Mouse (Mus musculus) stomach, embryonic 16.5 days (tissue): ENCODE measurements around the gene Stard9. TPM values are rescaled to one million over a fixed set of nuclear protein-coding genes. Genes with fewer than 3 reads are reported as not detected.
A peak's percentile ranks its signal among the peaks of the same experiment; 100 is the strongest.

Experiments
- ATAC-seq: fragments of 200-750 bp; cut with Nextera tagmentation; 2 replicates; pipeline ENCODE4 v1.8.0; 2017; ENCODE audit warnings: moderate number of reproducible peaks, moderate TSS enrichment; ENCODE audit not compliant: insufficient read depth, low FRiP score
- H3K27ac ChIP-seq: fragments of 300-500 bp; sonication (generic); 2 replicates; pipeline ENCODE4 v1.5.1; 2014; ENCODE audit warnings: low read length
- H3K27me3 ChIP-seq: fragments of 300-500 bp; sonication (generic); 2 replicates; pipeline ENCODE4 v1.6.1; 2014; ENCODE audit warnings: low read length, control low read depth, mixed read lengths; ENCODE audit not compliant: control insufficient read depth, insufficient read depth
- H3K36me3 ChIP-seq: fragments of 300-500 bp; sonication (generic); 2 replicates; pipeline ENCODE4 v1.6.1; 2014; ENCODE audit warnings: low read length; ENCODE audit not compliant: control insufficient read depth, insufficient read depth
- H3K4me1 ChIP-seq: fragments of 300-500 bp; sonication (generic); 2 replicates; pipeline ENCODE4 v1.6.1; 2014; ENCODE audit warnings: low read length, control low read depth, mixed read lengths; ENCODE audit not compliant: control insufficient read depth, insufficient read depth
- H3K4me2 ChIP-seq: fragments of 300-500 bp; sonication (generic); 2 replicates; pipeline ENCODE4 v1.6.1; 2014; ENCODE audit warnings: low read depth, low read length, mixed read lengths
- H3K4me3 ChIP-seq: fragments of 300-500 bp; sonication (generic); replicated peaks from 2 replicates; pipeline ENCODE4 v1.5.1; 2014; ENCODE audit warnings: mild to moderate bottlenecking, low read length
- H3K9ac ChIP-seq: fragments of 300-500 bp; sonication (generic); 2 replicates; pipeline ENCODE4 v1.6.1; 2014; ENCODE audit warnings: low read length
- H3K9me3 ChIP-seq: fragments of 300-500 bp; sonication (generic); replicated peaks from 2 replicates; pipeline ENCODE4 v1.6.1; 2016; ENCODE audit warnings: low read length, control low read depth; ENCODE audit not compliant: control insufficient read depth
- WGBS: fragments of 180-500 bp; shearing (Covaris S2); extraction: QIAGEN DNeasy Blood & Tissue Kit; methylation state at CpG from one replicate; pipeline ENCODE4 v1.1.7; 2014; 5-methylcytosine and 5-hydroxymethylcytosine counted together
- polyA plus RNA-seq: library from polyadenylated mRNA; unstranded; fragments of >200 nt; fragmentation: Nextera tagmentation; extraction: Ambion mirVana; gene quantifications from 2 replicates; pipeline ENCODE4 v1.2.1, GENCODE M21; 2015

The Stard9 gene
- polyA plus RNA-seq, result 5.2 and 5.7 TPM in 2 replicates

DNA sequence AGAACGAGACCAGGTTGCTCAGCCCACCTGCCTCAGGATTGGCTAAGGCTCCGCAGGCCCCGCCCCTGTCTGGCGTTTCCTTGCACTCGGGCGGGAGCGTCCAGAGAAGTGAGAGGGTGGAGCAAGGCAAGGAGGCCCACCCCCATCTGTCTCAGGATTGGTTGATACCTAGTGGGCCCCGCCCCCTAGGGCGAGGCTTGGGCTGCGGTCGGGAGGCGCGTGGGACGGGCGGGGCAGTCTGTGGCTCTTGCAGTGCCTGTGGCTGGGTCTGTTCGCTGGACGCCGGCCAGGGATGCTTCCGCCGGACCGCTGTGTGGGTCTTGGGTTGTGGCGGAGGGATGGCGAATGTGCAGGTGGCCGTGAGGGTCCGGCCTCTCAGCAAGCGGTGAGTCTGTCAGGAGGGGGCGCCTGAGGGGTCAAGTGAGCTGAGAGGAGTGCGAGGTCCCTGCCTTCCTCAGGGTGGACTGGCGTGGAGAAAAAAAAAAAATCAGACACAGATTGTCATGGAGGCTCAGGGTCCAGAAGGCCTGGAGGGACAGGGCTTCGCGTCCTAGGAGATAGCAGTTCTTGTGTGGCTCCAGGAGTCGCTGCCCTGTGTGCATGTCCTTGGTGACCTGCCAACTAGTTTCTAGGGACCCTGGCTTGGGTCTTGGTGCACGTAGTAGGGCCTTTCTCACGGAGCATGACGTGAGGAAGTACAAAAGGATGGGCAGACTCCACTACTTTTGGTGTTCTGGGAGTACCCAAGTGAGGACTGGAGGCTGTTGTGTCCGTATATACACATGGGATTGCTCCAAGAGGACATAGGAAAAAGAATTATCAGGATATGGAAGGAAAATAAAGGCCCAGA, at the start of gene Stard9:
Gene Stard9, plus strand, starts transcription at position 236 of the 850 bp plus-strand sequence.
- 1% methylated on average over 36 of the region's 36 CpGs for WGBS
- peak; percentile 100 for ATAC-seq
- peak within 1 kb of the TSS; percentile 56 for H3K4me3 ChIP-seq
- H3K4me2 ChIP-seq, result peak within 1 kb of the TSS; percentile 56
- peaks cover 7% of the 10 kb centered on the region; the same call in 1 of the 2 replicates for H3K4me1 ChIP-seq
- no peaks in the 10 kb centered on the region for H3K27me3 ChIP-seq
- H3K9ac ChIP-seq, result peak within 1 kb of the TSS; percentile 69
- H3K9me3 ChIP-seq, result no peaks in the 10 kb centered on the region
- peak within 1 kb of the TSS; percentile 8; the same call in 1 of the 2 replicates for H3K27ac ChIP-seq
- H3K36me3 ChIP-seq, result no peaks in the 10 kb centered on the region

DNA sequence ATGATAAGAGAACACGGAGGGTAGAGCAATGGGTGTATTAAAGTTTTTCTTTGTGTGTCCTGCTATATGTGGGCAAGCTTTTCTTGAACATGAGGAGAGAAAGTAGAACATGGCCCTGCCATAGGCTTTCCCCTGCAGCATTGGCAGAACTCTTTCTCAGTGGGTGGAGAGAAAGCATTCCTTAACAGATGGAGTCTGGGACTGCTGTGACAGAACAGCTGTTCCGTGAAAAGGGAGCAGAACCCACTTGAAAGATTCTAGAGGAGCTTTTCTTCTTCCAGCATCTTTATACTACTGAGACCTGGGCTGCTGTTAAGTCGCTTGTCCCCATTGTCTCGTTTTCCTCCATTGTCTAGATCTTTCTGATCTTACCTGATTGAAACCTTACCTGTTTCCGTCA, 39.2 kb upstream of the Stard9 start:
- 76% methylated on average over 5 of the region's 5 CpGs for WGBS

DNA sequence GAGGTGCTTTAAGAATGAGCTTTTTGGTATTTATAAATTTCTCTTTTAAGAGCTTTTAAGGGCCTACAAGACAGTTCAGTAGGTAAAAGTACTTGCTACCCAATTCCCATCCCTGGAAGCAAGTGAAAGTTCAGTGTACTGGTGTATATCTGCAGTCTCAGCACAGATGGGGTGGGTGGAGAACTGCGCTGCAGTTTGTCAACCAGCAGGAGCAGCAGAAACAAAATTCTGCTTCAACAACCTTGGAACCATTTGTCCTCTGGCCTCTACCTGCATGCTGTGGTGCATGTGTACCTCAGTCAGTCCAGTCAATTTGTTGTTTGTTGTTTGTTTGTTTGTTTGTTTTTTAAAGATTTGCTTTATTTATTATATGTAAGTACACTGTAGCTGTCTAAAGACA, 36.7 kb upstream of the Stard9 start:
- Histone ChIP-seq H3K4me2 (no peak overlapping the region), H3K27me3 (no peaks in the 10 kb centered on the region), H3K9ac (no peak overlapping the region), H3K4me3 (no peak overlapping the region), H3K27ac (no peak overlapping the region), H3K9me3 (no peaks in the 10 kb centered on the region), H3K4me1 (no peaks in the 10 kb centered on the region), H3K36me3 (peaks cover 10% of the 10 kb centered on the region; the same call in 1 of the 2 replicates)
- 97% methylated on average over 1 of the region's 1 CpGs for WGBS
- no peak for ATAC-seq

More for the DNA sequence above, 39.2 kb upstream of the Stard9 start:
- H3K4me1 ChIP-seq, result no peaks in the 10 kb centered on the region
- no peak for ATAC-seq
- no peaks in the 10 kb centered on the region for H3K27me3 ChIP-seq
- H3K36me3 ChIP-seq, result peaks cover 13% of the 10 kb centered on the region
- no peak overlapping the region for H3K27ac ChIP-seq
- no peak overlapping the region for H3K4me2 ChIP-seq
- H3K9ac ChIP-seq, result no peak overlapping the region
- no peak overlapping the region for H3K4me3 ChIP-seq
- H3K9me3 ChIP-seq, result no peaks in the 10 kb centered on the region

DNA sequence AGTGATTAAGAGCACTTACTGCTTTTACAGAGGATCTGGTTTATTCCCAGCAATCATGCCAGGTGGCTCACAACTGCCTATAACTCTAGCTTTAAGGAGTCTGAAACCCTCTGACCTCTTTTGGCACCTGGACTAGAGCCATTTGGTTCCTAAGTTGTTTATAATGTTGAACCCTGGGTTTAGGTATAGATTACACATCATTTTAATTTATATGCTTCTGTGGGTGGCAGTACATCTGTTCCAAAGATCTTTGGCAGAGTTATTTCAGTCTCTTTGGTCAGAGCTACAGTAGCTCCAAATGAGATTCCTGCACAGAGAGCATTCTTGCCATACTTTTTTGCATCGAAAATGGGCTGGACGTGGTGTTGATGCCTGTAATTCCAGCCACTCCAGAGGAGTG, 31.2 kb upstream of the Stard9 start:
- H3K9me3 ChIP-seq, result no peaks in the 10 kb centered on the region
- ATAC-seq, result no peak
- H3K27me3 ChIP-seq, result no peaks in the 10 kb centered on the region
- H3K4me1 ChIP-seq, result no peaks in the 10 kb centered on the region
- 79% methylated on average over 2 of the region's 2 CpGs for WGBS
- no peak overlapping the region for H3K27ac ChIP-seq
- H3K36me3 ChIP-seq, result peaks cover 17% of the 10 kb centered on the region
- H3K4me2 ChIP-seq, result no peak overlapping the region
- no peak overlapping the region for H3K9ac ChIP-seq
- H3K4me3 ChIP-seq, result no peak overlapping the region

DNA sequence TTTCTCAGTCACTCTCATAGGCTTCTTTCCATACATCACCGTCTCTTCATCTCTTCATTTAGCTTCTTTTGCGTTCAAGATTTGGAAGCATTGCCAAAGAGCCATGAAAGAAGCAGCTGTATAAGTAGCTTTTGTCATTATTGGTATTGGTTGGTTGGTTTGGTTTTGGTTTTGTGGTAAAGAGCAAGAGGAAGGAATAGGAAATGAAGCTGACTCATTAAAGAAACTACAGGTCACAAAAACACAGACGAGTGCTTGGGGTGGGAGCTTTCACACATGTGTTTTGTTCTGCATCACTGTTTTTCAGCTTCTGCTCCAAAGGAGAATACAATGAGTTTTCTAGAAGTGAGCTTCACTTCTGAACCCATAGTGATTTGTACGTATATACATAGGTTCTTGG, 29.4 kb upstream of the Stard9 start:
- Histone ChIP-seq H3K27ac (no peak overlapping the region), H3K9ac (no peak overlapping the region), H3K27me3 (no peaks in the 10 kb centered on the region), H3K36me3 (peaks cover 17% of the 10 kb centered on the region), H3K4me2 (no peak overlapping the region), H3K4me3 (no peak overlapping the region), H3K4me1 (no peaks in the 10 kb centered on the region), H3K9me3 (no peaks in the 10 kb centered on the region)
- ATAC-seq, result no peak
- 90% methylated on average over 4 of the region's 4 CpGs for WGBS

DNA sequence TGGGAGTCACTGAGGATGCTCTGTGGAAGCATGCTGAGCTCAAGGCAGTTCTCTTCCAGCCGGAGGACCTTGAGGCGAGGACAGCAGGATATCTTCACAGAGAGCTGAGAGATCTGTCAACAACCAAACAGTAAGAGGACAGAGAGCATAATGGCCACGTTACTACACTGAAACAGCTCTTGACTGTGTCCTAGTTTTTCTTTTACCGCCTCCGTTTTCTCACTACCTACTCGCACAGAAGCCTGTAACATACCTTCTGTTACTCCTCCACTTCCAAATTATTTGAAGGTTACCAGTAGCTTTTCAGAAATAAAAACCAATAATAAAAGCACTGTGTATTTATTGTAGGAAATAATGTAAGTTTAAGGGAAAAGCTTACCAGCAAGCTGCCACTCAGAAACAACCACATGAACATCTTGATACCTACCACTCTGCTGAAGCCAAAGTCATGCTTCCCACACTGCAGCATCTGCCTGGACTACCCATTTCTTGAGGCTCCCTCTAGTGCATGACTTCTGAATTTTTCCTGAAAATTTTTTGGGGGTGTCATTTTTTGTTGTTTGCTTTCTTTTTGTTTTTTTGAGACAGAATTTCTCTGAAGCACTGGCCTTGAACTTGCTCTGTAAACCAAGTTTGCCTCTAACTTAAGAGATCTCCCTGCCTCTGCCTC, 22.8 kb upstream of the Stard9 start:
- WGBS, result 83% methylated on average over 6 of the region's 6 CpGs

DNA sequence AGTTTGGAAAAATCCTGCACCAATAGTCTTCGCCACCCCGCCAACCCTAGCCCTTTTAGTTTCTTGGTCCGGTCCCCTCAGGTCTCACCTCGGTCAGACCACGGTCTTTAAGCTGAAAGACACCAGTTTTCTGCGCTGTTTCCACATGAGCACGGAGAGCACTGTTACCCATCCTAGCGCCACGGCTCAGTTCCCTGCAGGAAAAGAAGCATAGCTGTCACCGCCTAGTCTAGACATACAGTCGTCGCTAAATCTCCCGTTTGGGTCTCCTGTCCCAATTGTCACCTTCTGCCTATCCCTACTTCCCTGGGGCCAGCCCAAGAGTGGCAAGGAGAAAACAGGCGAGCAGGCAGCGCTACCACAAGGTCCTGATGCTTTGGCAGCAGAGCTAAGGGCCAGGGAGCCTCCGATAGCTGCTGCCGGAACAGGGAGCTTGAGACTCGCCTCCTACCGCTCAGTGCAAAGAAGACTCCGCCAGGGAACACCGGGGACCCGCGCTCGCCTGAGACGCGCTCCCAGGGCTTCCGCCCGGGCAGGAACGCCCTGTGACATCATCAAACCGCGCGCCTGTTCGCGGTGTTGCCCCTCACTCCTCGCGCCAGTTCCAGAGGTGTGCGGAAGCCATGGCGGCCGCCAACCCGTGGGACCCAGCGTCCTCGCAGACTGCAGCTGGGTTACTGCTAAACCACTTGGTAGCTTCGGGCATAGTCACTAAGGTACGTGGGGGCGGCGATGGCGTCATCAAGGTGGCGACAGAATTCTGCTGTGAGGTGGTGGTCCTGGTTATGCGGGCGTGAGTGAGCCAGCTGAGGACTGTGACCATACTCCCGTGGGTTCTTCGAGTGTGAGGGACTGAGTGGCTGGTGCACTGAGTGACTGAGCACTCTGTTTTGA, 19.8 kb upstream of the Stard9 start, which contains the start of the genes Haus2 and Lrrc57:
Gene Haus2, plus strand, starts transcription at position 554 of the 894 bp plus-strand sequence.
Gene Lrrc57, minus strand, starts transcription at position 691 of the 894 bp plus-strand sequence.
- H3K27me3 ChIP-seq, result no peaks in the 10 kb centered on the region
- peak within 1 kb of the TSS; percentile 94 for H3K9ac ChIP-seq
- H3K4me1 ChIP-seq, result peaks cover 7% of the 10 kb centered on the region
- peak within 1 kb of the TSS; percentile 94 for H3K27ac ChIP-seq
- H3K4me2 ChIP-seq, result peak within 1 kb of the TSS; percentile 93
- H3K9me3 ChIP-seq, result no peaks in the 10 kb centered on the region
- H3K36me3 ChIP-seq, result peaks cover 6% of the 10 kb centered on the region; the same call in 1 of the 2 replicates
- peak; percentile 97 for ATAC-seq
- under 1% methylated on average over 52 of the region's 52 CpGs for WGBS
- H3K4me3 ChIP-seq, result peak within 1 kb of the TSS; percentile 95

More for the DNA sequence above, 22.8 kb upstream of the Stard9 start:
- no peak overlapping the region for H3K4me3 ChIP-seq
- no peaks in the 10 kb centered on the region for H3K27me3 ChIP-seq
- peaks cover 2% of the 10 kb centered on the region; the same call in 1 of the 2 replicates for H3K36me3 ChIP-seq
- H3K27ac ChIP-seq, result no peak overlapping the region
- H3K9ac ChIP-seq, result no peak overlapping the region
- no peaks in the 10 kb centered on the region for H3K9me3 ChIP-seq
- no peak overlapping the region for H3K4me2 ChIP-seq
- ATAC-seq, result no peak
- H3K4me1 ChIP-seq, result peaks cover 7% of the 10 kb centered on the region

DNA sequence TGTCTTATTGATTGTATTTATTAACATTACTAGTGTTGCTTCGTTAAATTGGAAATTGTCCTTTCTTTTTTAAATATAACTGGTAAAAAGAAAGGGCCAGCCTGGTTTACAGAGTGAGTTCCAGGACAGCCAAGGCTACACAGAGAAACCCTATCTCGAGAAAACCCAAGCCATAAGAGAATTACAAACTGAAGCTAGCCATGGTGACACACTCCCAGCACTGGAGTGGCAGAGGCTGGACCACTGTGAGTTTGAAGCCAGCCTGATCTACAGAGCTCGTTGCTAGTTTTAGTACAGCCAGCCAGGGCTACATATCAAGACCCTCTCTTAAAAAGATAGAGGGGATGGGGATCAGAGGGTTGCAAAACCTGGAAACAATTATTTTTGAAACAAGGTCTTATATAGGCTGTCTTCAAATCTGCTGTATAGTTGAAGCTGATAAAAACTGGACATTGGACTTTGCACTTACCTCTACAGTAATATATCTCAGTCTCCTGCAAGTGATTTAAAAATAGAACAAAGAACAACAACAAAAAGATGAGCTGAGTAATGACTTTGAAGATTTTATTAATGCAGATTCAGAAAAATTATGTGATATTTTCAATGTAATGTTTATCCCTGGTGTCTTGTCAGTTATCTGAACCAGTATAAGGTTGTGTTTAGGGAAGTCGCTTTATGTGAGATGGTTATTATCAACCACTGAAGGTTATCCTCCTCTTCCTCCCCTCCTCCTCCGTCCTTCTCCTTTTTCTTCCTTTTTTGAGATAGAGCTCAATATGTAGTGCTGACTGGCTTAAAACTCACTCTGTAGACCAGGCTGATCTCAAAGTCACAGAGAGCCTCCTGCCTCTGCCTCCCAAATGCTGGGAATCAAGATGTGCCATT, 12.4 kb upstream of the Stard9 start:
- no peak overlapping the region for H3K9ac ChIP-seq
- H3K27ac ChIP-seq, result no peak overlapping the region
- ATAC-seq, result no peak
- H3K4me3 ChIP-seq, result no peak overlapping the region
- no peaks in the 10 kb centered on the region for H3K27me3 ChIP-seq
- H3K4me2 ChIP-seq, result no peak overlapping the region
- peaks cover 23% of the 10 kb centered on the region for H3K36me3 ChIP-seq
- no peaks in the 10 kb centered on the region for H3K9me3 ChIP-seq
- H3K4me1 ChIP-seq, result no peaks in the 10 kb centered on the region
- WGBS, result 87% methylated on average over 5 of the region's 5 CpGs
